Mouse (Mus musculus) limb, embryonic 12.5 days (tissue): ENCODE data around the gene Lysmd2. TPM values are rescaled to one million over a fixed set of nuclear protein-coding genes. Genes with fewer than 3 reads are reported as not detected.

Experiments
- ATAC-seq: fragments of 200-750 bp; cut with Nextera tagmentation; 2 replicates; pipeline ENCODE4 v1.8.0; 2017; ENCODE audit warnings: low read depth, moderate TSS enrichment; ENCODE audit not compliant: insufficient number of reproducible peaks, insufficient read depth, low FRiP score, low TSS enrichment
- H3K27ac ChIP-seq: fragments of 300-500 bp; sonication (generic); 2 replicates; pipeline ENCODE4 v1.5.1; 2016; ENCODE audit warnings: mild to moderate bottlenecking, moderate library complexity
- H3K27me3 ChIP-seq: fragments of 300-500 bp; sonication (generic); 2 replicates; pipeline ENCODE4 v1.6.1; 2016; ENCODE audit warnings: mild to moderate bottlenecking, moderate library complexity
- H3K36me3 ChIP-seq: fragments of 300-500 bp; sonication (generic); 2 replicates; pipeline ENCODE4 v1.6.1; 2016; ENCODE audit warnings: mild to moderate bottlenecking, moderate library complexity
- H3K4me1 ChIP-seq: fragments of 300-500 bp; sonication (generic); replicated peaks from 2 replicates; pipeline ENCODE4 v1.6.1; 2016
- H3K4me2 ChIP-seq: fragments of 300-500 bp; sonication (generic); 2 replicates; pipeline ENCODE4 v1.6.1; 2016; ENCODE audit warnings: mild to moderate bottlenecking, moderate library complexity
- H3K4me3 ChIP-seq: fragments of 300-500 bp; sonication (generic); replicated peaks from 2 replicates; pipeline ENCODE4 v1.5.1; 2016; ENCODE audit warnings: mild to moderate bottlenecking
- H3K9ac ChIP-seq: fragments of 300-500 bp; sonication (generic); replicated peaks from 2 replicates; pipeline ENCODE4 v1.6.1; 2016; ENCODE audit warnings: mild to moderate bottlenecking, moderate library complexity
- H3K9me3 ChIP-seq: fragments of 300-500 bp; sonication (generic); 2 replicates; pipeline ENCODE4 v1.6.1; 2016; ENCODE audit warnings: mild to moderate bottlenecking, moderate library complexity
- WGBS: fragments of 180-500 bp; shearing (Covaris S2); methylation state at CpG from one replicate; pipeline ENCODE4 v1.1.7; 2016; 5-methylcytosine and 5-hydroxymethylcytosine counted together
- polyA plus RNA-seq: library from polyadenylated mRNA; unstranded; fragments of >200 nt; fragmentation: Nextera tagmentation; extraction: Ambion mirVana; gene quantifications from 2 replicates; pipeline ENCODE4 v1.2.1, GENCODE M21; 2016

Gene Lysmd2
- polyA plus RNA-seq, result 22.0 and 25.8 TPM in 2 replicates

DNA sequence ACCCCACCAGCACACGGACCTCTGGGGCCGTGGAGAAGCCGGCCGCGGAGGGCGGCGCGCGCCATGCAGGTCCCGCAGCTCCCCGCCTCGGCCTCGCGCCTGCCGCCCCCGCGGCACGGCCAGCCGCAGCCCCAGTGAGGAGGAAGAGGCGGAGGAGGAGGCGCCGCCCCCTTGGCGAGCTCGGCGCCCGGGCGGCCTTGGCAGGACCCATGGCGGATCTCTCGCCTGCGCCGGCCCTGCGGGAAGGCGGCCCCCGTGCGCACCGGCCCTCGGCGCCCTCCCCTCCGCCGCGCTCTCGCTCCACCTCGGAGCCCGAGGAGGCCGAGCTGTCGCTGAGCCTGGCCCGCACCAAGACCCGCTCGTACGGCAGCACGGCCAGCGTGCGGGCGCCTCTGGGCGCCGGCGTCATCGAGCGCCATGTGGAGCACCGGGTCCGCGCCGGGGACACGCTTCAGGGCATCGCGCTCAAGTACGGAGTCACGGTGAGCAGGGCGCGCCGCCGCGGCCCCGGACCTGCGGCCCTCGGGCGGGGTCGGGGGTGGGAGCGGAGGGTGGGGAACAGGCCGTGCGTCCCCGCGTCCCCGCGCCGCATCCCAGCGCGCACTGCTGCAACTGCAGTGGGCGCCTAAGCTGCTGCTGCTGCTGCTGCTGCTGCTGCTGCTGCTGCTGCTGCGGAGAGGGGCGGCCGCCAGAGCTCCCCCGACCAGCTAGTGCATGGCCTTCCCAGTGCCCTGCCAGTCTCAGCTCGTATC, at the start of gene Lysmd2:
TSS of gene Lysmd2 (plus strand) at position 186 of the 752 bp plus-strand sequence.
- Histone ChIP-seq H3K9me3 (no peaks in the 10 kb centered on the region), H3K36me3 (no peaks in the 10 kb centered on the region), H3K27ac (peak within 1 kb of the TSS; percentile 91), H3K4me1 (peaks cover 6% of the 10 kb centered on the region), H3K9ac (peak within 1 kb of the TSS; percentile 91), H3K4me3 (peak within 1 kb of the TSS; percentile 79), H3K27me3 (peaks cover 7% of the 10 kb centered on the region), H3K4me2 (peak within 1 kb of the TSS; percentile 76)
- peak; percentile 80 for ATAC-seq
- WGBS, result under 1% methylated on average over 66 of the region's 94 CpGs

GRCm38 (mm10) chr9:75579321-75579720, 46.2 kb upstream of the Lysmd2 start:
- peaks cover 17% of the 10 kb centered on the region; the same call in 1 of the 2 replicates for H3K36me3 ChIP-seq
- 91% methylated on average over 6 of the region's 6 CpGs for WGBS

GRCm38 (mm10) chr9:75581694-75582350, 43.7 kb upstream of the Lysmd2 start:
- Histone ChIP-seq H3K27ac (no peak overlapping the region), H3K4me2 (no peak overlapping the region), H3K27me3 (no peaks in the 10 kb centered on the region), H3K4me1 (no peaks in the 10 kb centered on the region), H3K9ac (no peak overlapping the region), H3K36me3 (peaks cover 15% of the 10 kb centered on the region; the same call in 1 of the 2 replicates), H3K9me3 (no peaks in the 10 kb centered on the region), H3K4me3 (no peak overlapping the region)
- 55% methylated on average over 7 of the region's 7 CpGs for WGBS
- no peak for ATAC-seq

More at GRCm38 (mm10) chr9:75579321-75579720, 46.2 kb upstream of the Lysmd2 start:
- Histone ChIP-seq H3K9ac (no peak overlapping the region), H3K4me2 (no peak overlapping the region), H3K4me3 (no peak overlapping the region), H3K9me3 (no peaks in the 10 kb centered on the region), H3K4me1 (no peaks in the 10 kb centered on the region), H3K27ac (no peak overlapping the region), H3K27me3 (no peaks in the 10 kb centered on the region)
- ATAC-seq, result no peak

- 82% methylated on average over 15 of the region's 15 CpGs for WGBS
- Histone ChIP-seq H3K9ac (no peak overlapping the region), H3K36me3 (peaks cover 47% of the 10 kb centered on the region), H3K4me2 (no peak overlapping the region), H3K27me3 (no peaks in the 10 kb centered on the region), H3K4me1 (no peaks in the 10 kb centered on the region), H3K27ac (no peak overlapping the region), H3K4me3 (no peak overlapping the region), H3K9me3 (no peaks in the 10 kb centered on the region)
- ATAC-seq, result no peak
These were observed 35.4 kb upstream of the Lysmd2 start for GRCm38 (mm10) chr9:75589850-75590790.

GRCm38 (mm10) chr9:75593481-75593880, 32.1 kb upstream of the Lysmd2 start:
- WGBS, result 83% methylated on average over 5 of the region's 5 CpGs
- Histone ChIP-seq H3K4me3 (no peak overlapping the region), H3K36me3 (peaks cover 38% of the 10 kb centered on the region), H3K4me2 (no peak overlapping the region), H3K4me1 (no peaks in the 10 kb centered on the region), H3K9ac (no peak overlapping the region), H3K27me3 (no peaks in the 10 kb centered on the region), H3K9me3 (no peaks in the 10 kb centered on the region), H3K27ac (no peak overlapping the region)
- ATAC-seq, result no peak

DNA sequence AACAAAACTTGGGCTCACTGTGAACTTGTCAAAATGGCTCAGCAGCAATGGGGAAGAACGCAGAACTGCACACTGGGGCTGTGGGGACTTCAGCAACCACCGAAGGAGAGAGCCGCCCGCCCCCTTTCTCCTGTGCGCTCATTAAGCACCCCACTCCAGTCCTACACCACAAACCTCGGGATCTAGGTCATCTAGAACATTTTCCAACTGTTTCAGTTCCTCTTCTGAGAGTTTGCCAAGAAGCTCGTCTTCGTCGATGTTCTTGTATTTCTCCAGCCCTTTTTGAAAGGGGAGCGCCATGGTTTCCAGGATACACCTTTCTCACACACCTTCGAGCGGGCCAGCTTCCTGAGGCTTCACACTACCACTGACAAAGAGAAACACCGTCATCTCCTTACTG, 28.5 kb upstream of the Lysmd2 start:
- no peak for ATAC-seq
- Histone ChIP-seq H3K9ac (no peak overlapping the region), H3K27me3 (no peaks in the 10 kb centered on the region), H3K27ac (no peak overlapping the region), H3K4me3 (no peak overlapping the region), H3K4me1 (peaks cover 13% of the 10 kb centered on the region), H3K4me2 (no peak overlapping the region), H3K9me3 (no peaks in the 10 kb centered on the region), H3K36me3 (peaks cover 8% of the 10 kb centered on the region; the same call in 1 of the 2 replicates)
- 88% methylated on average over 13 of the region's 13 CpGs for WGBS

DNA sequence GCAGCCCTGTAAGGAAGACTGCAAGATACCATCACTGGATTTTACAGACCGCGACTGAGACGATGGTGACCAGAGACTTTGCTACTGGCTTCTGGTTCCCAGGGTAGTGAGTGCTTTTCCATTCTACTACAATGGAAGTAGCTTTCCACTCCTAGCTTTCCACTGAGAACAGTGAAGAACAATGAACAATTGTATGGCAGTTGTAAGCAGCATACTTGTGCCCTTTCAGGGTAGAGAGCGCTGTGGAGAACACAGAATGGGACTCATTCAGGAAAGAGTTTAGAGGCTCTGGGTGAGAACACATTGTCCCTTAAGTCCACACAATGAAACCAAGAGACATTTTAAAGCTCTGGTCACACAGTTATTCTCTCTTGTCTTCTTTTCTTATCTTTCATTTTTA, 27.9 kb upstream of the Lysmd2 start:
- no peak overlapping the region for H3K4me2 ChIP-seq
- H3K9ac ChIP-seq, result no peak overlapping the region
- no peaks in the 10 kb centered on the region for H3K9me3 ChIP-seq
- no peak overlapping the region for H3K27ac ChIP-seq
- ATAC-seq, result no peak
- H3K36me3 ChIP-seq, result peaks cover 4% of the 10 kb centered on the region; the same call in 1 of the 2 replicates
- H3K4me1 ChIP-seq, result peaks cover 13% of the 10 kb centered on the region
- no peaks in the 10 kb centered on the region for H3K27me3 ChIP-seq
- no peak overlapping the region for H3K4me3 ChIP-seq
- 90% methylated on average over 4 of the region's 4 CpGs for WGBS

- H3K9me3 ChIP-seq, result no peaks in the 10 kb centered on the region; the same call in 1 of the 2 replicates
- WGBS, result 56% methylated on average over 5 of the region's 5 CpGs
- H3K4me2 ChIP-seq, result no peak overlapping the region
- peaks cover 13% of the 10 kb centered on the region for H3K4me1 ChIP-seq
- no peak overlapping the region for H3K9ac ChIP-seq
- no peaks in the 10 kb centered on the region for H3K27me3 ChIP-seq
- H3K27ac ChIP-seq, result no peak overlapping the region
- H3K36me3 ChIP-seq, result no peaks in the 10 kb centered on the region
- ATAC-seq, result 0 out of 2 replicates have a peak, but pooled peaks have one; percentile 33
- no peak overlapping the region for H3K4me3 ChIP-seq
These were observed 26.2 kb upstream of the Lysmd2 start for GRCm38 (mm10) chr9:75599191-75599841.

GRCm38 (mm10) chr9:75600166-75600934, 25.2 kb upstream of the Lysmd2 start:
- no peak overlapping the region for H3K9ac ChIP-seq
- H3K27me3 ChIP-seq, result no peaks in the 10 kb centered on the region
- H3K4me2 ChIP-seq, result no peak overlapping the region
- H3K4me3 ChIP-seq, result no peak overlapping the region
- WGBS, result 77% methylated on average over 7 of the region's 7 CpGs
- H3K4me1 ChIP-seq, result peaks cover 13% of the 10 kb centered on the region
- no peaks in the 10 kb centered on the region for H3K36me3 ChIP-seq
- no peaks in the 10 kb centered on the region; the same call in 1 of the 2 replicates for H3K9me3 ChIP-seq
- H3K27ac ChIP-seq, result no peak overlapping the region
- ATAC-seq, result no peak

DNA sequence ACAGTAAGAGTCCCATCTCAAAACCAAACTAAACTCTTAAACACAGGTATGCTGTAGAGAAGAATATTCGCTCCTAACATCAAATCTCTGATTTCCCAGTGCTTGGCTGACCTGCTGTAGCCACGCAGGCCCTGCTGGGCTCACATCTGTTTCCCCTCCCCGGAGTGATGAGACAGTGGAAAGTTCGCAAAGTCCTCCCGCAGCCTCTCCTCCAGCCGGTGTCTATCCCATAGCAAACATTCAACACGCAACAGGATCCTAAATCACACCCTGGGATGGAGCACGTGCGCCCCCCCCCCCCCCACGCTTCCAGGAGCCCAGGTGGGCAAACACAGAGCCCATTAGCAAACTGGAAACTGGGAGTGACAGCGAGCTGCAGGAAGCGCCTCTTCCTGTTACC, 24.0 kb upstream of the Lysmd2 start:
- 33% methylated on average over 12 of the region's 12 CpGs for WGBS

More for the DNA sequence above, 24.0 kb upstream of the Lysmd2 start:
- Histone ChIP-seq H3K4me3 (no peak overlapping the region), H3K27ac (no peak overlapping the region), H3K9me3 (no peaks in the 10 kb centered on the region; the same call in 1 of the 2 replicates), H3K27me3 (no peaks in the 10 kb centered on the region), H3K4me2 (peak overlapping the region; percentile 41), H3K4me1 (peaks cover 13% of the 10 kb centered on the region), H3K9ac (no peak overlapping the region), H3K36me3 (no peaks in the 10 kb centered on the region)
- ATAC-seq, result no peak
